Mouse (Mus musculus): ENCODE measurements around the gene Mrpl58.

DNA sequence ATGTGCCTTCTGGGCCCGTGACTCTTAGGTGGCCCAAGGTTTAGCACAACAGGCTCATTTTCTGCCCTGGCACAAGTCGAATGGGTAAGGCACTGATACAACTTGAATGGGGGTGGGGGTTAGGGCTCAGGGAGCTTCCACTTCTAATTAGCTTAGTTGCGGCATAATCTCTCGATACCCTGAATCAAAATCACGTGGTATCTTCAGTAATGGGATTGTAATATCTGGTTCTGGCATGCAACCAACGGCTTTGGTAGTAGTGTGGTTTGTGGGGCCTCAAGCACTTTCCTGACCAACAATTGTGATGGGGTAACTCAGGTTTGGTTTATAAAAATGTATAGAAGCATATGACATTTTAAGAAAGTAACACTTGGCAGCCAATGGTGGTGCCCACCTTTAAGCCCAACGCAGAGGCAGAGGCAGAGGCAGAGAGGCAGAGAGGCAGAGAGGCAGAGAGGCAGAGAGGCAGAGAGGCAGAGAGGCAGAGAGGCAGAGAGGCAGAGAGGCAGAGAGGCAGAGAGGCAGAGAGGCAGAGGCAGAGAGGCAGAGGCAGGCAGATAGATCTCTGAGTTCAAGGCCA, 48.8 kb downstream of the Mrpl58 start:
- TF ChIP-seq CTCF (IDR thresholded peaks at IDR 0.05; ENCODE audit: low read depth, low read length) (no peak), GATA2 (IDR thresholded peaks at IDR 0.05; ENCODE audit: borderline replicate concordance, low read depth, low read length) (no peak), GATA1 (IDR thresholded peaks at IDR 0.05; ENCODE audit: borderline replicate concordance, low read length) (no peak)
